Mouse (Mus musculus): ENCODE results near the gene Fam208b.

- TF ChIP-seq CTCF (IDR thresholded peaks at IDR 0.05) (no peak), POLR2A (IDR thresholded peaks at IDR 0.05; ENCODE audit: insufficient read depth, low read depth, low read length) (no peak), EP300 (IDR thresholded peaks at IDR 0.05; ENCODE audit: insufficient read depth, low read depth, low read length) (no peak)
These were observed 14.7 kb downstream of the Fam208b start for GRCm38 (mm10) chr13:3596232-3596631.
